Mouse (Mus musculus) spleen, adult 2 months (tissue): ENCODE measurements at regions not wholly inside any gene's neighbourhood (a gene's known extent, or its start where the extent isn't known, plus 50 kb on each side); places are given as distances from the start of the nearest gene placed in this dataset.

Source experiments
- CTCF ChIP-seq: fragments of 200-500 bp; IDR thresholded peaks from 2 replicates; pipeline ENCODE4 v1.5.1; 2011; ENCODE audit warnings: mild to moderate bottlenecking, inconsistent platforms; ENCODE audit not compliant: insufficient read depth, insufficient read length, insufficient replicate concordance; ENCODE audit errors: extremely low read depth
- POLR2A ChIP-seq: fragments of 200-500 bp; IDR thresholded peaks from 2 replicates; pipeline ENCODE4 v1.6.1; 2011; ENCODE audit warnings: low read depth, low read length, inconsistent platforms

GRCm38 (mm10) chrX:167035639-167036038, 173.5 kb downstream of the Tmsb4x start:
- TF ChIP-seq POLR2A (no peak), CTCF (no peak)
